Mouse (Mus musculus): ENCODE results near the gene Zmynd15. TPM values are rescaled to one million over a fixed set of nuclear protein-coding genes. Genes with fewer than 3 reads are reported as not detected.
A peak's percentile ranks its signal among the peaks of the same experiment; 100 is the strongest.

The Zmynd15 gene
- polyA plus RNA-seq, 1 experiment from 2014 or later: 0.58 TPM

GRCm38 (mm10) chr11:70511825-70512224, 52.6 kb downstream of the Zmynd15 start:
- Histone ChIP-seq H3K9me3 (replicated peaks) (no peaks in the 10 kb centered on the region), H3K4me1 (0 out of 2 replicates have a peak, but pooled peaks cover 5% of the 10 kb centered on the region), H3K4me3 (no peak overlapping the region), H3K27ac (no peak overlapping the region), H3K36me3 (ENCODE audit: poor library complexity, severe bottlenecking) (no peaks in the 10 kb centered on the region), H3K9ac (no peak overlapping the region), H3K4me2 (no peak overlapping the region), H3K27me3 (no peaks in the 10 kb centered on the region)
- WGBS: 87% methylated on average over 7 of the region's 7 CpGs
- ATAC-seq: no peak

- no peak overlapping the region for H3K4me3 ChIP-seq
- no peak for ATAC-seq
- H3K36me3 ChIP-seq (ENCODE audit: poor library complexity, severe bottlenecking): no peaks in the 10 kb centered on the region
- no peaks in the 10 kb centered on the region for H3K9me3 ChIP-seq (replicated peaks)
- H3K27ac ChIP-seq: no peak overlapping the region
- H3K4me1 ChIP-seq: 0 out of 2 replicates have a peak, but pooled peaks cover 5% of the 10 kb centered on the region
- no peak overlapping the region for H3K9ac ChIP-seq
- H3K4me2 ChIP-seq: no peak overlapping the region
- WGBS: 79% methylated on average over 7 of the region's 7 CpGs
- H3K27me3 ChIP-seq: no peaks in the 10 kb centered on the region
Measured at GRCm38 (mm10) chr11:70512709-70513342, 53.6 kb downstream of the Zmynd15 start.

GRCm38 (mm10) chr11:70513520-70513919, 54.3 kb downstream of the Zmynd15 start:
- no peak for ATAC-seq
- no peak overlapping the region for H3K4me2 ChIP-seq
- H3K36me3 ChIP-seq (ENCODE audit: poor library complexity, severe bottlenecking): no peaks in the 10 kb centered on the region
- no peaks in the 10 kb centered on the region for H3K9me3 ChIP-seq (replicated peaks)
- no peak overlapping the region for H3K9ac ChIP-seq
- H3K4me1 ChIP-seq: 0 out of 2 replicates have a peak, but pooled peaks cover 5% of the 10 kb centered on the region
- WGBS: 61% methylated on average over 11 of the region's 11 CpGs
- H3K27me3 ChIP-seq: no peaks in the 10 kb centered on the region
- H3K4me3 ChIP-seq: no peak overlapping the region
- H3K27ac ChIP-seq: no peak overlapping the region

- H3K9me3 ChIP-seq (replicated peaks): no peaks in the 10 kb centered on the region
- H3K9ac ChIP-seq: 0 out of 2 replicates have a peak within 1 kb of the TSS, but pooled peaks have one; percentile 5
- H3K27me3 ChIP-seq: peaks cover 4% of the 10 kb centered on the region; the same call in 1 of the 2 replicates
- WGBS: 87% methylated on average over 7 of the region's 7 CpGs
- H3K4me1 ChIP-seq: 0 out of 2 replicates have a peak, but pooled peaks cover 5% of the 10 kb centered on the region
- H3K4me2 ChIP-seq: no peak within 1 kb of the TSS
- ATAC-seq: no peak
- H3K27ac ChIP-seq: no peak within 1 kb of the TSS
- no peaks in the 10 kb centered on the region for H3K36me3 ChIP-seq (ENCODE audit: poor library complexity, severe bottlenecking)
- no peak within 1 kb of the TSS for H3K4me3 ChIP-seq
Measured at GRCm38 (mm10) chr11:70514288-70514687, 55.1 kb downstream of the Zmynd15 start, which contains the start of gene Vmo1. TSS of gene Vmo1 (minus strand) at chr11:70514616.

Small RNA genes lying within 50 kb of the gene (microRNA-seq; reads per million reads assigned to microRNA genes)
- 1.3 reads per million for gene Mir7115

Other genes with a start within 250 kb of the Zmynd15 start
- gene Slc16a11, start 246.7 kb upstream of the Zmynd15 start, polyA plus RNA-seq (2015; fragmentation: Nextera tagmentation; extraction: Ambion mirVana): 1.8 and 2.2 TPM in 2 replicates
- gene Slc16a13, start 238.4 kb upstream of the Zmynd15 start, polyA plus RNA-seq (2015; fragmentation: Nextera tagmentation; extraction: Ambion mirVana): 13.4 and 14.8 TPM in 2 replicates
- gene Bcl6b, start 229.6 kb upstream of the Zmynd15 start, polyA plus RNA-seq (2015; fragmentation: Nextera tagmentation; extraction: Ambion mirVana): 4.3 and 4.7 TPM in 2 replicates
- gene 0610010K14Rik, start 221.5 kb upstream of the Zmynd15 start, polyA plus RNA-seq (2015; fragmentation: Nextera tagmentation; extraction: Ambion mirVana): 226 and 229 TPM in 2 replicates
- 10.7 and 12.1 TPM in 2 replicates for gene Gm21988, start 219.6 kb upstream of the Zmynd15 start, polyA plus RNA-seq (2015; fragmentation: Nextera tagmentation; extraction: Ambion mirVana)
- 227 and 236 TPM in 2 replicates for gene Rnasek, start 219.6 kb upstream of the Zmynd15 start, polyA plus RNA-seq (2015; fragmentation: Nextera tagmentation; extraction: Ambion mirVana)
- gene Alox12, start 204.1 kb upstream of the Zmynd15 start, polyA plus RNA-seq (2015; fragmentation: Nextera tagmentation; extraction: Ambion mirVana): 0.74 and 1.0 TPM in 2 replicates
- not detected in 2 replicates for gene Alox12e, start 136.8 kb upstream of the Zmynd15 start, polyA plus RNA-seq (2015; fragmentation: Nextera tagmentation; extraction: Ambion mirVana)
- gene Alox15, start 107.4 kb upstream of the Zmynd15 start, polyA plus RNA-seq (2015; fragmentation: Nextera tagmentation; extraction: Ambion mirVana): 0.15 TPM in 1 of 2 replicates, not detected in the other
- 32.0 and 36.3 TPM in 2 replicates for gene Pelp1, start 49.4 kb upstream of the Zmynd15 start, polyA plus RNA-seq (2015; fragmentation: Nextera tagmentation; extraction: Ambion mirVana)
- gene Arrb2, start 26.8 kb upstream of the Zmynd15 start, polyA plus RNA-seq (2015; fragmentation: Nextera tagmentation; extraction: Ambion mirVana): 33.0 and 33.2 TPM in 2 replicates
- 36.6 and 40.8 TPM in 2 replicates for gene Med11, start 7.5 kb upstream of the Zmynd15 start, polyA plus RNA-seq (2015; fragmentation: Nextera tagmentation; extraction: Ambion mirVana)
- gene Cxcl16, start 551 bp downstream of the Zmynd15 start, polyA plus RNA-seq (2015; fragmentation: Nextera tagmentation; extraction: Ambion mirVana): 0.71 and 0.83 TPM in 2 replicates
- 0.17 and 0.30 TPM in 2 replicates for gene Tm4sf5, start 45.8 kb downstream of the Zmynd15 start, polyA plus RNA-seq (2015; fragmentation: Nextera tagmentation; extraction: Ambion mirVana)
- 0.57 TPM in 1 of 2 replicates, not detected in the other for gene Vmo1, start 55.2 kb downstream of the Zmynd15 start, polyA plus RNA-seq (2015; fragmentation: Nextera tagmentation; extraction: Ambion mirVana)
- not detected in 2 replicates for gene Gltpd2, start 59.8 kb downstream of the Zmynd15 start, polyA plus RNA-seq (2015; fragmentation: Nextera tagmentation; extraction: Ambion mirVana)
- gene Psmb6, start 65.9 kb downstream of the Zmynd15 start, polyA plus RNA-seq (2015; fragmentation: Nextera tagmentation; extraction: Ambion mirVana): 912 and 933 TPM in 2 replicates
- not detected in 2 replicates for gene Gm40193, start 73.5 kb downstream of the Zmynd15 start, polyA plus RNA-seq (2015; fragmentation: Nextera tagmentation; extraction: Ambion mirVana)
- 2.9 and 4.6 TPM in 2 replicates for gene Pld2, start 80.6 kb downstream of the Zmynd15 start, polyA plus RNA-seq (2015; fragmentation: Nextera tagmentation; extraction: Ambion mirVana)
- gene Mink1, start 103.4 kb downstream of the Zmynd15 start, polyA plus RNA-seq (2015; fragmentation: Nextera tagmentation; extraction: Ambion mirVana): 10.6 and 11.2 TPM in 2 replicates
- not detected in 2 replicates for gene 4930544D05Rik, start 156.4 kb downstream of the Zmynd15 start, polyA plus RNA-seq (2015; fragmentation: Nextera tagmentation; extraction: Ambion mirVana)
- gene Chrne, start 159.8 kb downstream of the Zmynd15 start, polyA plus RNA-seq (2015; fragmentation: Nextera tagmentation; extraction: Ambion mirVana): not detected in 2 replicates
- gene Gp1ba, start 179.7 kb downstream of the Zmynd15 start, polyA plus RNA-seq (2015; fragmentation: Nextera tagmentation; extraction: Ambion mirVana): 0.15 and 0.30 TPM in 2 replicates
- 108 and 119 TPM in 2 replicates for gene Rnf167, start 187.8 kb downstream of the Zmynd15 start, polyA plus RNA-seq (2015; fragmentation: Nextera tagmentation; extraction: Ambion mirVana)
- 156 and 165 TPM in 2 replicates for gene Slc25a11, start 188.0 kb downstream of the Zmynd15 start, polyA plus RNA-seq (2015; fragmentation: Nextera tagmentation; extraction: Ambion mirVana)
- gene Pfn1, start 195.2 kb downstream of the Zmynd15 start, polyA plus RNA-seq (2015; fragmentation: Nextera tagmentation; extraction: Ambion mirVana): 919 and 977 TPM in 2 replicates
- gene Eno3, start 197.8 kb downstream of the Zmynd15 start, polyA plus RNA-seq (2015; fragmentation: Nextera tagmentation; extraction: Ambion mirVana): 7.1 and 7.4 TPM in 2 replicates
- 173 and 177 TPM in 2 replicates for gene Spag7, start 210.0 kb downstream of the Zmynd15 start, polyA plus RNA-seq (2015; fragmentation: Nextera tagmentation; extraction: Ambion mirVana)
- 11.9 and 13.9 TPM in 2 replicates for gene Camta2, start 228.7 kb downstream of the Zmynd15 start, polyA plus RNA-seq (2015; fragmentation: Nextera tagmentation; extraction: Ambion mirVana)
- 0.87 and 0.89 TPM in 2 replicates for gene Inca1, start 240.7 kb downstream of the Zmynd15 start, polyA plus RNA-seq (2015; fragmentation: Nextera tagmentation; extraction: Ambion mirVana)
- 1.3 and 1.5 TPM in 2 replicates for gene Kif1c, start 241.1 kb downstream of the Zmynd15 start, polyA plus RNA-seq (2015; fragmentation: Nextera tagmentation; extraction: Ambion mirVana)